Mouse (Mus musculus): ENCODE data around the gene Fbxw9.
"Not testable (repeated sequence)": the region's sequence is repeated elsewhere in the genome, so short reads cannot be mapped to it uniquely, and the experiment has no call there.

DNA sequence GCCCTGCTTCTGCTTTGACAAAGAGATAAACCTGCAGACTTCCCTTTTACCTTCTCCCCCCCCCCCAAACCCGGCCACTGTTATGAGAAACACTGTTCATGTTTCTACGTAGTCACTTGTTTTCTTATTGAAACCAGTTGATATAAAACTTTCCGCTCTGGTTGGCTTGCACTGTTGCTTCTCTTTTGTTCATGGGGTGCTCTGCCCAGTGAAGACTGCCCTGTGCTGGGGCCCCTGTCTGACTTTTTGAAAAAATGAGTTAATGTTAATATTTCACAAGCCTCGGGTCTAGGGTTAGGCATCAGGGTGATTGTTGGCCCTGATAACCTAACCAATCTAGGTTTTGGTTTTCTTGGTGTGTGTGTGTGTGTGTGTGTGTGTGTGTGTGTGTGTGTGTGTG lies 22.3 kb downstream of the Fbxw9 start:
- not testable (repeated sequence) for TF ChIP-seq CTCF (conservative IDR thresholded peaks at IDR 0.05; ENCODE audit: insufficient read depth, insufficient read length, low read depth, low read length); POLR2A (IDR thresholded peaks at IDR 0.05; ENCODE audit: low read depth, low read length)

Measured in kidney, adult 2 months (tissue).